Mouse (Mus musculus): Measurements from ENCODE around the gene H2al1h. TPM values are rescaled to one million over a fixed set of nuclear protein-coding genes. Genes with fewer than 3 reads are reported as not detected.
"Not testable (repeated sequence)": the region's sequence is repeated elsewhere in the genome, so short reads cannot be mapped to it uniquely, and the experiment has no call there.

Gene H2al1h
- total RNA-seq (2021), result not detected

- DNase-seq (ENCODE audit: extremely low spot score in 1 of 2, low spot score in 1 of 2), result not testable (repeated sequence)
Measured at GRCm38 (mm10) chrX:11321192-11321591, at the start of gene H2al1h. H2al1h (plus strand) TSS chrX:11321492.

DNA sequence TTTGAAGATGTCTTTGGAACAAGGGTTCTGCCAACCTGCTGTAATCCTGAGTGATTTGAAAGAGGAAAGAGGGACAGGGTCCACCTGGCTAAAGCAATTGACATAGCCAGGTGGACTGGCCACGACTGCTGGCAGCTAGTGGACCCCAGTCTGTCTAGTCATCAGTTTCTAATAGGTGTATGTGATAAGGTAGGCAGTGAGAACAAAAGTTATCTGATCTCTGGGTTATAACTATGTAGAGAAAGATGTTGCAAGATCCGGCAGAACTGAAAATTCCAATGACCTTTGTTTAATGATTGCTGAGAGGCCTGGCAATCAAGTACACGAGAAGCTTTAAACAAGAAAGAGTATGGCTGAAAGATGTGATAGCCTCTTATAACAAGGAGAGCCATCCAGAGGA, 48.1 kb upstream of the H2al1h start:
- DNase-seq (ENCODE audit: extremely low spot score in 1 of 2, low spot score in 1 of 2), result no peak

DNA sequence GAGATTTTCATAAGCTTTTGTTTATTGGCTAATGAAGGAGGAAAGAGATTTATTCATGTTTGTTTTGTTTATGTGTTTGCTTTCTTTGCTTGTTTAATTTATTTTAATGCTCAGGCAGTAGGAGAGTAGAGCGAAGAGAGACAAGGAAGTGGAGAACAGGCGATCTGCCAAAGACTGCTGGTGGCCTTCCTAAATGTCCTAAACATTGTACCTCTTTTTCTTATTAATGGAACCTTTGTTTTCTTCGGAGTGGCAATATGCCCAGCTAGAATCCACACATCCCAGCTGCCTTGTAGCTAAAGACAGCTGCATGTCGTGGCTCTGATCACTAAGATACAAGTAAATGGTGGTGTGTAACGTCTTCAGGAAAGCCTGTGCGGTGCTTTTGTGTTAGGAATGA, 44.2 kb upstream of the H2al1h start:
- no peak for DNase-seq (ENCODE audit: extremely low spot score in 1 of 2, low spot score in 1 of 2)

DNA sequence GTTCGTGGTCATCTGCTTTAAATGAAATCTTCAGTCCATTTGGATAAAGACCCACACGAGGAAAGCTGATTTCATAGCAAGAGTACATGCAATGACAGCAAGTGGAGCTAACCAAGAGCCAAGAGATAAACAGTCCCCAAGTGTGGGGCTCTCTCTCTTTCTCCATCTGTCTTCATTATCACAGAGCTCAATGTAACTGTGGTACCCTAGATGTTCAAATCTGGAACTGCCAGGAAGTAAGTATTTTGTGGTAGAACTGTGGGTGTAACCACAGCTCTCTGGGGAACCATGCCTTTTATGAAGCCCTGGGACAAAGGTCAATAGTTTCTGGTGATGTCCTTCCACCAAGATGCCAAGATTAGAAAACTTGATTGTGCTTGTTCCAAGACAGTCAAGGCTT, 40.6 kb upstream of the H2al1h start:
- no peak for DNase-seq (ENCODE audit: extremely low spot score in 1 of 2, low spot score in 1 of 2)

DNA sequence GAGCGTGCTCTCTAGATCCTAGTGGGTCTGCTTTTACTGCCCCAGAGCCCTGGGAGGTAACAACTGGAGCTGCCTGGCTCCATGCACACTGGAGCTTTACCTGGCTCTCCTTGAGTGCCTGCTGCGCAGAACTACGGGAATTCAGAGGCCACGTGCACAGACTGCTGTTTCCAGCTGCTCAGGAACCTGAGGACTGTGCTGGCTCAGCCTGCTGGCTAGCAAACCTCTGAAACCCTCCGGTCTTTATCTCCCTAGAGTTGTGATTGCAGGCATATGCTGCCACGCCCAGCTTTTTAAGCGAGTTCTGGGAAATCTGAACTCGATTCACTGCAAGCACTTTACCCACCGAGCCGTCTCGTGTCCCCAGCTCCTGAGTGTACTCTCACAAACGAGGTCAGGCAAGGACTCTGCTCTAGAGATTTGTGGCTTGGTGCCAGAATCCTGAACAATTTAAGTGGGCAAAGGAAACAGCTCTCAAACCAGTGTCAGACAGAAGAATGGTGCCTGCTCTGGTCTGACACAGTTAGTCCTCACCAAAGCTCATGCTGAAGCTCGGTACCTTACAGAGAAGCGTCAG, 32.9 kb upstream of the H2al1h start:
- no peak for DNase-seq (ENCODE audit: extremely low spot score in 1 of 2, low spot score in 1 of 2)

GRCm38 (mm10) chrX:11289244-11289643, 32.0 kb upstream of the H2al1h start:
- DNase-seq (ENCODE audit: extremely low spot score in 1 of 2, low spot score in 1 of 2), result no peak

DNA sequence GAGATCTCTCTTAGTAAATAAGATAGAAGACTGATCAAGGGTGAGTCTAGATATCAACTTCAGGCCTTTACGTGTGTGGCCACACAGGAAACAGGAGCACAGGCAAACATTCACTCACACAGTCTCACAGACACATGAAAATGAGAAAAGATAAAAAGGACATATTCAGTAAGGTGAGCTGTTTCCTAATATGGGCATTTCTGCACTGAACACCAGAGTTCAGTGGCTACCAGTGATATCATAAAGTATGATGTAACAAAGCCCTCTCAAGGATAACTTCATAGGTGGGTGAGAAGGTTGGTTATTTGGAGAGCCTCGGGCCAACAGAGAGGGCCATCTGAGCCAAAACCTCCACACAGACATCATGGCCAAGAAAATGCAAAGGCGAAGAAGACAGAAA, 22.3 kb upstream of the H2al1h start, which contains the start of gene H2al1a:
Gene H2al1a (plus strand): TSS at position 301 of the 400 bp plus-strand sequence.
- DNase-seq (ENCODE audit: extremely low spot score in 1 of 2, low spot score in 1 of 2), result not testable (repeated sequence)

DNA sequence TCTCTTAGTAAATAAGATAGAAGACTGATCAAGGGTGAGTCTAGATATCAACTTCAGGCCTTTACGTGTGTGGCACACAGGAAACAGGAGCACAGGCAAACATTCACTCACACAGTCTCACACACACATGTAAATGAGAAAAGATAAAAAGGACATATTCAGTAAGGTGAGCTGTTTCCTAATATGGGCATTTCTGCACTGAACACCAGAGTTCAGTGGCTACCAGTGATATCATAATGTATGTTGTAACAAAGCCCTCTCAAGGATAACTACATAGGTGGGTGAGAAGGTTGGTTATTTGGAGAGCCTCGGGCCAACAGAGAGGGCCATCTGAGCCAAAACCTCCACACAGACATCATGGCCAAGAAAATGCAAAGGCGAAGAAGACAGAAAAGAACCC, 19.2 kb upstream of the H2al1h start, which contains the start of gene H2al1b:
Gene H2al1b (plus strand): TSS at position 301 of the 400 bp plus-strand sequence.
- not testable (repeated sequence) for DNase-seq (ENCODE audit: extremely low spot score in 1 of 2, low spot score in 1 of 2)

- DNase-seq (ENCODE audit: extremely low spot score in 1 of 2, low spot score in 1 of 2), result not testable (repeated sequence)
Measured at GRCm38 (mm10) chrX:11305355-11305754, 15.9 kb upstream of the H2al1h start, which contains the start of gene H2al1c. H2al1c (plus strand) TSS chrX:11305655.

DNA sequence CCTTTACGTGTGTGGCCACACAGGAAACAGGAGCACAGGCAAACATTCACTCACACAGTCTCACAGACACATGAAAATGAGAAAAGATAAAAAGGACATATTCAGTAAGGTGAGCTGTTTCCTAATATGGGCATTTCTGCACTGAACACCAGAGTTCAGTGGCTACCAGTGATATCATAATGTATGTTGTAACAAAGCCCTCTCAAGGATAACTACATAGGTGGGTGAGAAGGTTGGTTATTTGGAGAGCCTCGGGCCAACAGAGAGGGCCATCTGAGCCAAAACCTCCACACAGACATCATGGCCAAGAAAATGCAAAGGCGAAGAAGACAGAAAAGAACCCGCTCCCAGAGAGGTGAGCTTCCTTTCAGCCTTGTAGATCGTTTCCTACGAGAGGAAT, 12.8 kb upstream of the H2al1h start, which contains the start of gene H2al1d:
Gene H2al1d (plus strand): TSS at position 301 of the 400 bp plus-strand sequence.
- DNase-seq (ENCODE audit: extremely low spot score in 1 of 2, low spot score in 1 of 2), result not testable (repeated sequence)

DNA sequence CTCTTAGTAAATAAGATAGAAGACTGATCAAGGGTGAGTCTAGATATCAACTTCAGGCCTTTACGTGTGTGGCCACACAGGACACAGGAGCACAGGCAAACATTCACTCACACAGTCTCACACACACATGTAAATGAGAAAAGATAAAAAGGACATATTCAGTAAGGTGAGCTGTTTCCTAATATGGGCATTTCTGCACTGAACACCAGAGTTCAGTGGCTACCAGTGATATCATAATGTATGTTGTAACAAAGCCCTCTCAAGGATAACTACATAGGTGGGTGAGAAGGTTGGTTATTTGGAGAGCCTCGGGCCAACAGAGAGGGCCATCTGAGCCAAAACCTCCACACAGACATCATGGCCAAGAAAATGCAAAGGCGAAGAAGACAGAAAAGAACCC, 9.7 kb upstream of the H2al1h start, which contains the start of gene H2al1e:
Gene H2al1e (plus strand): TSS at position 301 of the 400 bp plus-strand sequence.
- not testable (repeated sequence) for DNase-seq (ENCODE audit: extremely low spot score in 1 of 2, low spot score in 1 of 2)

GRCm38 (mm10) chrX:11314858-11315257, 6.4 kb upstream of the H2al1h start, which contains the start of gene H2al1f:
H2al1f (plus strand) TSS chrX:11315158.
- DNase-seq (ENCODE audit: extremely low spot score in 1 of 2, low spot score in 1 of 2), result not testable (repeated sequence)

DNA sequence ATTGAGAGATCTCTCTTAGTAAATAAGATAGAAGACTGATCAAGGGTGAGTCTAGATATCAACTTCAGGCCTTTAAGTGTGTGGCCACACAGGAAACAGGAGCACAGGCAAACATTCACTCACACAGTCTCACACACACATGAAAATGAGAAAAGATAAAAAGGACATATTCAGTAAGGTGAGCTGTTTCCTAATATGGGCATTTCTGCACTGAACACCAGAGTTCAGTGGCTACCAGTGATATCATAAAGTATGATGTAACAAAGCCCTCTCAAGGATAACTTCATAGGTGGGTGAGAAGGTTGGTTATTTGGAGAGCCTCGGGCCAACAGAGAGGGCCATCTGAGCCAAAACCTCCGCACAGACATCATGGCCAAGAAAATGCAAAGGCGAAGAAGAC, 3.3 kb upstream of the H2al1h start, which contains the start of gene H2al1g:
Gene H2al1g (plus strand): TSS at position 301 of the 400 bp plus-strand sequence.
- not testable (repeated sequence) for DNase-seq (ENCODE audit: extremely low spot score in 1 of 2, low spot score in 1 of 2)

GRCm38 (mm10) chrX:11324359-11324758, 3.1 kb downstream of the H2al1h start, which contains the start of gene H2al1i:
H2al1i (plus strand) TSS chrX:11324659.
- not testable (repeated sequence) for DNase-seq (ENCODE audit: extremely low spot score in 1 of 2, low spot score in 1 of 2)

- not testable (repeated sequence) for DNase-seq (ENCODE audit: extremely low spot score in 1 of 2, low spot score in 1 of 2)
Measured at GRCm38 (mm10) chrX:11327522-11327921, 6.2 kb downstream of the H2al1h start, which contains the start of gene H2al1j. H2al1j (plus strand) TSS chrX:11327822.

DNA sequence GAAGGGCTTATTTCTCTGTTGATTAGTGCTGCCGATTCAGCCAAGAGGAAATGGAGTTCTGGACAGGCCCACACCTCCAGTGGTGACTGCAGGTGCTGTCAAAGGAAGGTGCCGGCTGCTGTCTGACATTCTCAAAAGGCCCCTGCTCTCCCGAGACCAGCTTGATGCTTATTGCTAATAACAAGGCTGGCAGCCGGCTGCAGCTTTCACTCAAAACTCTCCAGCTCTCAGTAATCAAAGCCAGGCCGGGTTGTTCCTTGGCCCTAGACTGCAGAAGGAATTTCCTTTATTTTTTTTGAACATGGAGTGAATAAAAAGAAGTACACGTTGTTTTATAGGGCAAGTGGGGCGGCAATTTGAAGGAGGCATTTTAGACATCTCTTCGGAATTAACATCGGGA, 24.5 kb downstream of the H2al1h start:
- peak in 1 of 2 experiments; percentile 15 for DNase-seq (ENCODE audit: extremely low spot score in 1 of 2, low spot score in 1 of 2)

DNA sequence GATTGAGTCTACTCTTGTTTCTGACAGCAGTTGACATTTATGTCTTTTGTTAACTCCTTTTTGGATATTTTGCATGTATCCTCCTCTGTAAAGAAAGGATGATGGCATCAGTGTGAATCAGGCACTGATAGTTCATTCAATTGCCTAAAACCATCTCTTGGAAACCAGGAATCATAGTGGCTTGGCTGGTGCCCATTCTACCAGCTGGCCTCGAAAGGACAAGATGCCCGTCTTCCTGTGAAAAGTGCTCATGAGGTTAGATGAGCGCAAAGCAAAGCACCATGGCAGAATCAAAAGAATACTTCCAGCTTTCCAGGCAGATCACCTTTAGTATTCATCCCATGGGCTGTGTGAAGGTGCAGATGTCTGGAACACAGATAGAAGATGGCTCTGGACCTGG, 25.5 kb downstream of the H2al1h start:
- no peak for DNase-seq (ENCODE audit: extremely low spot score in 1 of 2, low spot score in 1 of 2)

DNA sequence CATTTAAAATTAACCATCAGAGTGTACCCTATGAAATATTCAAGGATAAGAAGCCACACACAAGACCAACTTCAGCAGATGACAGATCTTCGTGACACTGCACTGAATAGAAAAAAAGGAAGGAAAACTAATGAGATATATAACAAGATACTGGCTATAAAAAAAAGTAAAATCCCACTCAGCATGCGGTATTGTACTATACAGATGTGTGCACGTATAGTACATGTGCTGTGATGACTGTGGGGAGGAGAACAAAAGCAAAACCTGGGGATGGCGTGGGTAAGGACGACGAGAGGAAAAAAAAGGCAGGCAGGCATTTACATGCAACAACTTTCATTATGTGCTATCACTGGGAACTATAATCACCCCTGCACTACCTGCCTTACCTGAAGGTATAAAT, 39.5 kb downstream of the H2al1h start:
- DNase-seq (ENCODE audit: extremely low spot score in 1 of 2, low spot score in 1 of 2), result no peak

- DNase-seq (ENCODE audit: extremely low spot score in 1 of 2, low spot score in 1 of 2), result no peak
Measured at GRCm38 (mm10) chrX:11361261-11361660, 40.0 kb downstream of the H2al1h start.

DNA sequence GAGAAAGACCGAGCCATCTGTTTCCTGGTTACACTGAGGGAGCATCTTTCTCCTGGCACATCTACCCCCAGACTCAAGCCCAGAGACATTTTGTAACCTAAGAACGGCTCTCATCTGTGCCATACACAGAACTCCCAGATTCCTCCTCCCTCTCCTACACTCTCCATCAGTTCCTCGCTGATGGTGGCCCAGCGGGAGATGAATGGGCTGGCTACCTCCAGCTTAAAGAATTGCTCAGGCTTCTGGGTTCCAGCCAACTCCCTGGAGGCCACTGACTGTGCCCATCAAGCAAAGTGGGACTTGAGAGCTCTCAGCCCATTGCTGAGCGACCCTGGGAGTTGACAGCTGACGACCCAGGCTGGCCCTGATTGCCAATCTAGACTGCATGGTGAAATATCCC, 42.6 kb downstream of the H2al1h start:
- no peak for DNase-seq (ENCODE audit: extremely low spot score in 1 of 2, low spot score in 1 of 2)

- no peak for DNase-seq (ENCODE audit: extremely low spot score in 1 of 2, low spot score in 1 of 2)
Measured at GRCm38 (mm10) chrX:11365151-11365550, 43.9 kb downstream of the H2al1h start.
